Mouse (Mus musculus): ENCODE data around the gene Olfr808.

Gene Olfr808

GRCm38 (mm10) chr10:129765182-129765581 is at the start of gene Olfr808:
Gene Olfr808 (plus strand): TSS chr10:129765482.
- no peak for DNase-seq (ENCODE audit: low read depth, low spot score)

- no peak for DNase-seq (ENCODE audit: low read depth, low spot score)
These were observed 36.0 kb upstream of the Olfr808 start, which contains the start of gene Olfr805 for GRCm38 (mm10) chr10:129729275-129729674. Gene Olfr805 (minus strand): TSS chr10:129729375.

- no peak for DNase-seq (ENCODE audit: low read depth, low spot score)
These were observed 23.5 kb upstream of the Olfr808 start, which contains the start of gene Olfr806 for GRCm38 (mm10) chr10:129741821-129742220. Gene Olfr806 (minus strand): TSS chr10:129741921.

GRCm38 (mm10) chr10:129757693-129758092 is 7.6 kb upstream of the Olfr808 start, which contains the start of gene Olfr807:
Gene Olfr807 (minus strand): TSS chr10:129757793.
- no peak for DNase-seq (ENCODE audit: low read depth, low spot score)

GRCm38 (mm10) chr10:129774338-129774737 is 9.1 kb downstream of the Olfr808 start, which contains the start of gene Olfr809:
Gene Olfr809 (plus strand): TSS chr10:129774638.
- no peak for DNase-seq (ENCODE audit: low read depth, low spot score)

GRCm38 (mm10) chr10:129778123-129778522 is 12.8 kb downstream of the Olfr808 start:
- DNase-seq (ENCODE audit: low read depth, low spot score), result no peak

GRCm38 (mm10) chr10:129794817-129795216 is 29.5 kb downstream of the Olfr808 start, which contains the start of gene Olfr810:
Gene Olfr810 (minus strand): TSS chr10:129794917.
- no peak for DNase-seq (ENCODE audit: low read depth, low spot score)

- no peak for DNase-seq (ENCODE audit: low read depth, low spot score)
These were observed 39.0 kb downstream of the Olfr808 start, which contains the start of gene Olfr811 for GRCm38 (mm10) chr10:129804296-129804695. Gene Olfr811 (minus strand): TSS chr10:129804396.
